Mouse (Mus musculus): Measurements from ENCODE around the gene Phactr1.
A peak's percentile ranks its signal among the peaks of the same experiment; 100 is the strongest.

The Phactr1 gene

DNA sequence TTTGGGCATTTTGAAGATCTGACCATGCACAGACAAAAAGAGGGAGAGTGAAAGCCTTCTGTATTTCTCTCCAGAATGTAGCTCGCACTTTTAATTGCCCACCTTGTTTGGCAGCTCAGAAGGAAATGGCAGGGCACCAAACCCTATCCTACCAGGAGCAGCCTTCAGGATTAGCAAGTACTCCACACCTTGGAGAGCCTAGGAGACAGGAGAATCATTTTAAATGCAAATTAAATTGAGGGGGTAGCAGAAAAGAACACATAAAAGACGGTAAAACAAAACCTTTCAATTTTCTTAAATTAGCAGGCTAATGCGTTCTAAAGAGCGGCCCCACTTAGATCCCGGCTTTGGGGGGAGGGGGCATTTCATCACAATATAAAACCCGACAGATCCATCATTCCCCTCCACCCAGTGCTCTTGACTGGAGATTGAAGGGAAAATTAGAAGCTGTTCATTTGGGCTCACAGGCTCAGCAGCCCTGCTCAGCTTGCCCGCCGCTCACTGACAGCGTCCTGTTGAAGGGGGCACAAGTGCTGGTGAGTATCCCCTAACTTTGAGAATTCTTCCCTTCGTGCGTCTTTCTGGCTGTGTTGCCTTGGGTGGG, at the start of gene Phactr1:
TSS of gene Phactr1 (plus strand) at position 233 of the 604 bp plus-strand sequence.
- DNase-seq, result no peak

DNA sequence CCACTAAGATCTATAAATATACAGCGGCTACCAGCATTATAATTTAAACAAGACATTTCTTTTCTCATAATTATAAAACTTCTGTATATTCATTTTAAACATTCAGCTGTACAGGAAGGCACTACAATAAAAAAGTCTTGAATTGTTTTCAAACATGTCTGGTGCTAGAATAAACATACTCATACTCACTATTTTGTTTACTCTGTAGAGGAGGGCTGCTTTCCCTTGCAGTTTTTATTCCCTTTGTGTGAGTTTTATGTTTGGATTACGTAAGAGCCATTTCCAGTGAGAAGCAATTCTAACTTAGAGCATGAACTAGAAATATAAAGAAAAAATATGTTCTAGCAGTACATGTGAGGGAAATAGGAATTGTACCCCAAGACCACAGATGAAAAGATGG, 45.5 kb upstream of the Phactr1 start:
- no peak for DNase-seq

DNA sequence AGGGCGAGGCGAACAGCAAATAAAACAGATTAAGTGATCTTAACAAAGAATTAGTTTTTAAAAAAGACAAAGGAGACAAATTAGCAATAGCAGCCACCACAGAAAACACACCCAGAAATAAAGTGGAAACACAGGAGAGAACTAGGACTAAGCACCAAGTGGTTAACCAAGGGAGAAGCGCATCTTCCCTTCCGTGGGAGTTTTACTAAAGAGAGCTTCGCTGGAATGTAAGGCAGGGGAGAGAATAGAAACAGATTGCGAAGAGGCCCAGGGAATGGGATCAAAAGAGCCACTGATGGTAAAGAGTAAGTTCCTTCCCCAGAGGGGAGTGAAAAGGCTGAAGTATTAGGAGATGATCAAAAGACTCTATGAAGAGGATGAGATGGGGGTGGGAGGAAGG, 30.2 kb upstream of the Phactr1 start:
- no peak for DNase-seq

DNA sequence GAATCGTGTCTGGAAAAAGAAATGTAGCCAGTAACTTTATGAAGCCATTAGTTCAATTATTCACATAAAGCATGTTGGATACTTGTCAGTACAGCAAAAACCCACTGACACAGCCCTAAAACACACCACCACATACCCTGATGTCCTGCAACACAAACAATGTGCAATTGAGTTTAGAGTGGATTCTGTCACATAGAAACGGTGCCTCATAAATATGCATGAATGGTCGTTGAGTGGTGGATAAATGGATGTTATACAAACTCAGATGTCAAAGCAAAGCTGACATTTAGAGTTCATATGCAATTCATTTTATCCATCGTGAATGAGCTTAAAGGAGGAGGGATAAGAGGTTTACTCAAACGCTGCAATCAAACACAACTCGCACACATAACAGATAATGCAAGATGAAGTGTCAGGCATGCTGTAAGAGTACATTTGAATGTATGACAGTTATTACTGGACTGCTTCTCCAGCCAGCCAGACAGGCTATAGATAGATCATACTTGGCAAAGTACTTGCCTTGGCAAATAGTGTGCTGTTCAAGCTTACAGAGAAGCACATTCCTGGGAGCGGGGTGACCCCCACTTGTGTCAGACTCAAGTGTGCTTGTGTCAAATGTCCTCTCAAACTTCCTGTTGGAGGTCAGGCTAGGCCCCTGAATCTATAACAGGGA, 23.6 kb upstream of the Phactr1 start:
- no peak for DNase-seq

DNA sequence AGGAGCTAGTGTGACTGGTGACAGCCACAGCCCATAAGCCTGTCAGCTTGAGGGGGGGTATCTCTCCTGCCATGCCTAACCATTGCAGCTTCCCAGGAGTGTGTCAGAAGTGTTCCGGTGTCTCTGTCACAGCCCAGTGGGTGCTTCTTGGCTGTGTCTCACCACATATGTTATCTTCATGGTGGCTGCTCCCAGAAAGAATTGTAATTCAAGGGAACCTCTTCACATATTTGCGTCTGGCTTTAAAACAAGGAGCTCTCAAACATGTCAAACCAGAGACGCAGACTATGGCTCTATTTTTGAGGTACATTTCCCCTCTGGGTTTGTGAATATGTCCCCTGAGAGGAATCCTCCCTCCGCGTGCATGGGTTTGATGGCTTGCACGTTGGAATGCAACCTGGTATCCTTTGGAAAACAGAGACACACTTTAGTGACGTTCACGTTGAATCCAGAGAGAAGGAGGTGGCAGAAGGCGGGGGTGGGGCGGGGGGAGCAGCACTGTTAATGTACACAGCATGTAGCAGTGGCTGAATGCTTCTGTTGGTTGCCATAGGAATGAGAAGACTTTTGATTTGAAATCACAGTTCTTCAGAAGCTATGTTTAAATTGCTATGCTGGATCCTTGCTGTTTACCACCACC, 8.7 kb upstream of the Phactr1 start:
- peak; percentile 65 for DNase-seq

DNA sequence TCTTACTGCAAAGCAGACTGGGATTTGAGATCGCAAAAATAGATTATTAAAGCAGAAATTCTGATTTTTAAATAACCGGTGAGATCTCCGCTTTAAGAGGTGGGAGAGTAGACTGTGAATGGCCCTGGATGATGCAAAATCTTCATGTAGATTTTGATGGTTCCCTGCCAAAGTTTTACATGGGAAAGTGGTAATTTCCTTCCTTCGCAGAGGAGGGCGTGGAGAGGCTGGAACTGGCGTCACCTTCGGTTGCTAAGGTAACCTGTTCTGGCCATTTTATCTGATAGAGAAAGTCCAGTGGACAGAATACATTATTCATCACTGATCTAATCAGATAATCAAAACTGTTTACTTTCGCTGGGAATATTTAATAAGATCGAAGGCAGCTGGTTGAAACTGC, 876 bp downstream of the Phactr1 start:
- DNase-seq, result no peak

DNA sequence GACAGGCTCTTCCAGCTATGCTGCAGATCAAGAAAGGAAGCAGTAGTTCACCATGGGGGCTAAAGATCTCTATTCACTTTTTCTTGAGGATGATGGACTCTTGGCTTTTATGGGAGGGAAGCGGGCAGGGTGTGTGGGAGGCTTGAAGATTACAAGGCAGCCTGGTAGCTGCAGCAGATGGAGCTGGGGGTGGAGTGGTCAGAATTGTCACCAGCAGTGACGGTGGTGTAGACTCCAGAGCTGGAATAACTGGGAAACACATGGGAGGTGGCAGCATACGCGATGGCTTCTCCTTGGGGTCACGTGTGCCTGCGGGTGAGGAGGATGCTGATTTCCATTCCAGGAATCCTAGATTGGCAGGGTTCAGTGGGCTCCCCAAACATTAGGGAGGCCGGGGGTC, 3.8 kb downstream of the Phactr1 start:
- DNase-seq, result no peak

DNA sequence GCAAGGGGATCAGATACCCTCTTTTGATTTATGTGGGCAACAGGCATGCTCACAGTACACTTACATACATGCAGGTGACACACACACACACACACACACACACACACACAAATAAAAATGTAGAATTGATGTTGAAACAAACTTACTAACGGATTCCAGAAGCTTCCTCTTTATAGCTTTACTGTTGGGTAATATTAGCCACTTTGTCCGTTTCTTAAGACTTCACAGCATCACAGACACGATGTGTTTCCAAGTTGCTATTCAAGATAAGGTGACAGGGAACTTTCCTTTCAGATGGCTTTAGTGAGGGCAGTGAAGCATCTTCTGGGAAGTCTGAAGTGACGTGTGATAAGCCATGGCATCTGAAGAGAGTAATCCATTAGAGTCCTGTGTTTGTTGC, 11.8 kb downstream of the Phactr1 start:
- DNase-seq, result no peak

DNA sequence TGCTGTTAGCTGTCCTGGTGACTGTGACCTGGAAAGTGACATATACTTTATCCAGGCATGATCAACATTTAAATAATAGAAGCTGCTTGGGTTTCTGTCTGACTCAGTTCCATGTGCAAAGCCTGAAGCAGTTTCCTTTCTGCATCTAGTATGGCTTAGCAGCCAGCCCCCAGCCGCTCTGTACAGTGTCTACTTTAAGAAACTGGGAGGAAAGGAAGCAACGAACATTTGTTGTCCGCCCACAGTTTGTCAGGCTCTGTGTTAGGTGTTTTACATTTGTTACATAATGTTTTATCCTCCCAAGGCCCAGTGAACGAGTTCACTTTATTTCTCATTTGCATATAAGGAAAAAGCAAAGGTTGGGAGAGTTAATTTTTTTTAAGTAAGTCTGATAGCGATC, 16.2 kb downstream of the Phactr1 start:
- no peak for DNase-seq

DNA sequence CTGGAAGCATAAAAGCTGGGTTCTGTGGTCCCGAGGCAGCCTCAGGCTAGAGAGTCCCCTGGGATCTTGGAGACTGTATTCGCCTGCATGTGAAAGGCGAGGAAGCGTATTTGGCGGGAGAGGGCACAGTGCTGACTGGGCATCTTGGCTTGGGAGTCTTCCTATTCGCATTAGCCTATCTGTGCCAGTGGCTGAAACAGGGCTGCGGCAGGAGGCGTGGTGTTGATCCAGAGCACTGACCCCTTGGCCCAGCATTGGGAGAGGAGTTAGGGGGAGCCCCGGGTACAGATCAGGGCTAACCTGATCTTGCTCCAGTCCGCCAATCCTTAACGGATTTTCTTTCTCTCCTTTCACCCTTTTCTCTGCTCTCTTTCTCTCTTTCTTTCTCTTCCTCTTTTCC, 28.7 kb downstream of the Phactr1 start:
- DNase-seq, result peak; percentile 72

DNA sequence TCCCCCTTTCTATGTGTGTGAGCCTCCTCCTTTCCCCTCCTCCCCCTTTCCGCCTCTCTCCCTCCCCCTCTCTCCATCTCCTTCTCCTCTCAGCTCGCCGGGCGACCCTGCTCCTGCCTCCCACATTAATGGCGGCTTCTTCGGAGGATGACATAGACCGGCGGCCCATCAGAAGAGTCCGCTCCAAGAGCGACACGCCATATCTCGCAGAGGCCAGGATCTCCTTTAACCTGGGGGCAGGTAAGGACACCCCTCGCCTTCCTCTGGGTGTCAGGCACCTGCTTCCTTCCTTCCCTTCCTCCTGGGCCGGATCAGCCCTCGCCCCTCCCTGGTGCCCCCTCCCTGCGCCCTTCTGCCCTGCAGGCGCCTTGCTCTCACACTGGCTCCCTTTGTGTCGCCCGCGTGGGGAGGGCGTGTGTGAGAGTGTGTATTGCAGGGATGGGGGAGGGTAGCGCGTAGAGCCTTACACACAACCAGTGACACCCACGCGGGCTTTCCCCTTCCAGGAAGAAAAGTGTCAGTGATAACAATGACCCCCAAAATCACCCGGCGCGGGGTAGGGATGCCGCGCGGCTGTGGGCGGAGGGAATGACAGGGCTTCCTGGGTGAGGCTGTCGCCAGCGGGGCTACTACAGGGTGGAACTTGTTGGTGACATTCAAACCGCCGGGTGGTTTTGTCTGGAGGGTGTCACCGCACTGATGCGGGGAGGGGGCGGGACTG, 29.3 kb downstream of the Phactr1 start:
- peak; percentile 74 for DNase-seq

DNA sequence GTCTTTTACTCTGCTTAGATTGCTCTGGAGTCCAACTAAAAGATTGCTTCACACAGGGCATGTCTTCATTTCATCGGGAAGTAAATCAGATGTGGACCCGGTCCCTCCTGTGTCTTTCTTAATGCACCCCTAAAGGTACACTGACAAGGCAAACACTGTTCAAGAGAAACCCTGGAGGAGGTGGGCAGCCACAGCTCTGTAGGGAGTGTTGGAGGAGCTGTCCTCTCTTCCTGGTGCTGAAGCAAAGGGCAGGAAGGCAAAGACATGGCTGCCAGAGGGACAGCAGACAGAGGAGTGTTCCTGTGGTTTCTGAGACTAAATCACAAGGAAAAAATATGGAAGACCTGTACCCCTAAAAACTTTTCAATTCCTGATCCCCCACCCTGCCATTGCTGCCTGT, 31.1 kb downstream of the Phactr1 start:
- DNase-seq, result no peak

DNA sequence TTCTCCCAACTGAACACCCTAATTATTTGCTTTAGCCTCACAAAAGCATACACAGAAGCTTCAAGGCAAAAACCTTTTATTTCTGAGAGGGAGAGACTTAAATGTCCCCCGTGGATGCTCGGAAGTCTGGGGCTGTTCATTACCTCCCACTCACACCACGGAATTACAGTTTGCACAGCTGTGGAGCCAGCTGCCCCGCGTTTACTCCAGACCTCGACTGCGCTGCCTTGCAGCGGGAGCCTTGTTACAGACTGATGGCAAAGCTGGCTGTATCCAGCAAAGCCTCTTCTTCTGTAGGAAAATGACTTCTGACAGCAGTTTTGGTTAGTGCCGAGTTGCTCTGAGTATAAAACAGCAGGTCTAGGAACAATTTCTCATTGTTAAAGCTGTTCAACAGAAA, 39.0 kb downstream of the Phactr1 start:
- no peak for DNase-seq

DNA sequence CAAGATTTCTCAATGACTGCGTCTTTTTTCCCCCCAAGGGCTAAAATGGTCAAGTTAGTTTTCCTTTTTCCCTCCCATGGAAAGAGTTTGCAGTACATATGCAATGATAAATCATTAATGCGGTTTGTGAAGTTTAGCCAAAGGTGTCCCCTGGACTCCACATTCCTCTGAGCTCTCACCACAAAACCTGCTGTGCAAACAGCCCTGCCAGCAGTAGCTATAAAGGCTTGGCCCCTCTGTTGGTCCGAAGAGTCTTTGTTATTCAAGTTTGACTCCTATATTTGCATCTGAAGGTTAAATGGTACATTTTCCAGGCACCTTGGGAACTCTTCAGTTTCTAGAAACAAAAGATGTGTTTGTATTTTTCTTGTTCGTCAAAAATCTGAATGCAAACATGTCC, 39.7 kb downstream of the Phactr1 start:
- DNase-seq, result no peak

DNA sequence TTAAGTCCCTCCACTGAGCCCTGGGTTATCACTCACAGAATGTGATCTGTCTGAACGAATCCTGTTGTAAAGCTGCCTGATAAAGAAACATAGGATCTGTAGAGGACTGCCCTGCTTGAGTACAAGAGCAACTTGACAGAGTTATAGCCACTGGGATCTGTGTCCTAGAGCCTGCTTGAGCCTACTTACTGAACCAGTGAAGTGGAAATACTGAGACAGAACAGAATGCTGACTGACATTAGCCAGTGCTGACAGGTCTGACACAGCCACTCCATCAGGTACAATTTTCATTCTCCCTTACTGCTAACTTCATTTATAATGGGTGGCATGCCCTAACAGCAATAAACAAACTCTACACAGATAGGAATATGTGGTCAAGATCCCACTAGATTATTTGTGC, 40.2 kb downstream of the Phactr1 start:
- DNase-seq, result no peak

DNA sequence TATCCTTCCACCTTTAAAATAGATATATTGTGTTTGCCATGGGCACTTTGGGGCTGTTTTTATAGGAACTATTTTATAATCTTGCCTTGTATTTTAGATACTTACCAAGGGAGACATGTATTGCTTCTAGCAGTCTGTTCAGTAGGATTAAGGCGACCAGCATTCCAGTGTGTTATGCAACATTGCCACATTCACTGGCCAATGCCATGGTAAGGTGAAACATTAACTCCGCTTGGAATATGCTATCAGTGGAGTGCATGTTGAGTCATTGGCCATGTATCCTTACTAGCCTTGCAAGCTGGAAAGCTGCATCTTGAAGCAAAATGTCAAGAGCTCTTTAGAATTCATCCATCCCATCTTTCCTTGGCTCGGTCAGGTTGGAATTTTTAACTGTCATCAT, 43.6 kb downstream of the Phactr1 start:
- DNase-seq, result no peak

DNA sequence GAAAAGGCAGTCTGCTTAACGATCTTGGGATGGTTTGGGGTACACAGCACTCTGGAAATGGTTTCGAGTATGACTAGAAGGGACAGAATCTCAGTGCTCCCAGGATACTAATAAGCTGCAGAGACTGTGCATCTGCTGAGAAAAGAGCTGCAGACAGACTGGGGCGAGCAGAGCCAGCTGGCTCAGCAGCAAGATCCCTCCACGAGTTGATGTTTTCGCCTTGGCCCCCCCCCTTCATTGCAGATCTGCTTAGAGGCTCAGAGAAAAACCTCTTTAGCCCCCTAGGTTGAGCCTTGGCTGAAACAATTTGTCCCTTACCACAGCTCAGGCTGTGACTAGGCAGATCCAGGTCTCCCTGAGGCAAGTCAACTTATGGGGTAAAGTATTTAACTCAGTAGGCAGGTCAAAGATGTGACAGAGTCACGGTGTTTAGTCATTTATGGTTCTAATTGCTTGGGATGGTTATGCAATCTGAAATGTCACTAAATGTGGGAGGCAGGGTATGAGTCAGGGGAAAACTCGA, 45.3 kb downstream of the Phactr1 start:
- DNase-seq, result peak; percentile 44

DNA sequence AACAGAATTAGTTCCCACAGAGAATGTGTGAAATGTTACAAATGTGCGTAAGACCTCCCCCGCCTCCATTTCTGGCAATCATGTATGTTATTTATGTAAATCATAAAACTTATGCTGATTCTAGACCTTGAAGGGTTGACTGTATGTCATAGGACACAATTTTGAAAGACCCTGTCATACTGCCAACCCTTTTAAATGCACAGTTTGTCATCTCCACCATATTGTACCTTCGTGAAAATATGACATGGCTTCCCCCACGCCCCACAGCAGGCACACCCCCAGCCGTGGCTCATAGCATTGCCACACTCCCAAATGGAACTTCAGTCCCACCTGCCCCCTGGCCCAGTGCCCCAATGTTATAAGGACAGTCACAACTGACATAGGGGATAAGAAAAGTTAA, 57.1 kb downstream of the Phactr1 start:
- no peak for DNase-seq

DNA sequence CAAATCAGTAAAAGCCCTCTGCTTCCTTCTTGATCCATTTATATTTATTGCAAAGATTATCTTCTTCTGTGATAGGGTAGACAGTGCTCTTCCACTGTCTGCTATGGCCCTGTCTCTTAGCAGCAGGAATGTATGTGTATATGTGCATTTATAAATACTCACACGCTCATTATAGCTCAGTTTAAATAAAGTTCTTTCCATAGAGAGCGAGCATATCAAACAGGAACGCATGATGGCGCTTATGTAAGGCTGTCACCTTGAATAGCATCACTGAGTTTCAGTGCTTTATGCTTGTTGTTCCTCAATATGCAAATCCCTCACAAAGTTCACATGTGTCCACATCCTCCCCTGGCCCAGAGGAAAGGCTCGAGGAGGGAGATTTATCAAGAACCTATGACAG, 57.7 kb downstream of the Phactr1 start:
- no peak for DNase-seq

DNA sequence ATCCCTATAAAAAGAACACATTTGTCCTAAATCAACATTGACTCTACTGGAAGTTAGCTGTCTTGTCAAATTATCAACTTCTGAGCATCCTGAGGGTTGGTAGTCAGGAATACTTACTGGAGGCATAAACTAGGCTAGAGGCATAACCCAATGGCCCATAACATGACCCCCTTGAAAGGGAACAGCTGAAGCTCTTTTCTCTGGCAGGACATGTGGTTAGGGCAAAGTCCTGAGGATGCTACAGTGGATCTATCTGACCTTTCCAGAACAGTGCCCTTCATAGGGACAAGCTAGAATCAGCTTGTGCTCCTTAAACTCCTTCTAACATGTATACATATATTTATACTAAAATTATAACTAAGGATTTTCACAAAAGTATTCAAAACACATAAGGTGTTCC, 61.8 kb downstream of the Phactr1 start:
- DNase-seq, result no peak

DNA sequence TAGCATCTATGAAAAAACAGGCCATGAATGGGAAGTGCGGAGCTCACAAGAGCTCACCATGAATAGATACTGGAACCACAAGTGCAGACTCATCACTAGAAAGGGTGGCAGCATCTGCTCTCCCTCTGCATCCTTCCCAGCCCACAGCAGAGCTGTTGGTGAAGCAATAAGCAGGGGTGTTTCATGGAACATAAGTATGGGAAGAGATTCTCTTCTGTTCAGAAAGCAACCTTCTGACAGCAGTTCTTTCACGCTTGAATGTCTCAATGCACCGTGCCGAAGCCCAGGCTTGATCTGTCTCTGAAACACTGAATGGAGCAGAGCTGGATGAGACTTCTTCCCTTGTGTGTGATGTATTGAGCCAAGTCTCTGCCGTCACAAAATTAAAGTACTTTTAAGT, 64.0 kb downstream of the Phactr1 start:
- no peak for DNase-seq

DNA sequence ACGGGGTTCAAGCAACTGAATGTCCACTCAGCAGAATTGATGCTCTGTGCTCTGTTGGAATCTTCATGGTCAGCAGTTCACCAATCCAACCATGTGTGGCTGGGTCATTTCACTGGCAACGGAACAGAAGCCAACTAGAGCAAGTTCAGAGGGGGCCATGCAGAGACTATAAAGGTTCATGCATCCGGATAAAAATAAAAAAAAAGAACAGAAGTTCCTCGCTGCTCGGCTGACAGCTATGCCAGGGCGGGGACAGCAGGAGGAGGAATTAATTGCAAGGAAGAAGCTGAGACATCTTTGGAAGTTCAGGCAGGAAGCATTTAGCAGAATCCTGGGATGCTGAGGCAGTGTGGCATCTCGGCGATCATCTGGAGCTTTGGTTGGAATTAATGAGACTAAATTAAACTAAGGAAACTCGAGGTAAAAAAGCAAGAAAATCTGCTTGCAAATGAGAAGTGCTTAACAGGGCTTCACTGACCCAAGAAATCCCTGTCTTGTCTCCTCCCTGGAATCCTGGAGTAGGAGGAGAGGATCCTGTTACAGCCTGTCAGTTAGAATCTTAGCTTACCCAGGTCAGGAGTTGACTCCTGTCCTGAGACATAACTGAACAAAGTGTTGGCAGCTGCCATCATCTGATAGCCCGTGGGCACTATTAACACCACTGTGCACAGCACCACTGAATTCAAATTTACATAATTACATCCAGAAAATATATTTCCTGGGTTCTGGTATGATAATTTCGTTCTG, 77.4 kb downstream of the Phactr1 start:
- no peak for DNase-seq

DNA sequence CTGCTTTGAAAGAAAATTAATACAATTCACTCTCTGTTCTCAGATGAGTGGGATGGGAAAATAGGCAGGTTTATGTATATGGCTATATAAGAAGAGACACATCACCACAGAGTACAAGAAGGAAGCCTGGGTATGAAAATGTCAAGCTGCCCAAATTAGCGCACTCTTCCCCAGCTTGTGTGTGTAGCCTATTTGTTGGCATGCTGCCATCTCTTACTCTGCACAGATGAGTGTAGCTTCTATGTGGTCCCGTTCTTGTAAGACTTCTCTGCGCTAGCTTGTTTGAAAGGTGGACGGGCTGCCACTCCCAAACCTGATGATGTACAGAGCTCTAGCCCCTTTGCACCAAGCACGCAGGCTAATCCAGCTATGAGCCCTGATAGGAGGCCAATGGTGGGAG, 78.7 kb downstream of the Phactr1 start:
- DNase-seq, result no peak
